Mouse (Mus musculus) adrenal gland, adult (tissue): ENCODE results near the gene Klra2.
A peak's percentile ranks its signal among the peaks of the same experiment; 100 is the strongest.
"Not testable (repeated sequence)": the region's sequence is repeated elsewhere in the genome, so short reads cannot be mapped to it uniquely, and the experiment has no call there.

Source experiments
- DNase-seq, 2 experiments: peaks; one replicate each; pipeline ENCODE4 v3.0.0; 2022 to 2023; ENCODE audit warnings: low spot score in 1 of 2; ENCODE audit not compliant: inconsistent age in 2 of 2

Gene Klra2

DNA sequence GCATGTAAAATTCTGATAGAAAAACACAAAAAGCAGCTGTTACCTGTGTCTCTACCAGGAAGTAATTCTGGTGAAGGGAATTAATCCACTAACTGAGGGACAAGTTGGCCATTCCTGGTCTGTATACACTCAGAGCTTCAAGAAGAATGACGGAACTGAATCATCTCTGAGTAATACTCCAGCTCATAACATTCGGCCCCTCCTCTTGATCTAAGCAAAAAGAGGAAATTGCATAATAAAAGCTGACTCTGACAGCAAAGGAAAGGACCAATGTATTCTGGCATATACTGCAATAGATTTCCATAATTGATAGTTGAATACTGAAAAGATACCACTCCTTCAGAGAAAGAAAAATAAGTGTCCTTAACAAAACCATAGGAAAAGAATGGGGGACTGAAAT is at the start of gene Klra2:
Gene Klra2, minus strand, starts transcription at position 157 of the 400 bp plus-strand sequence.
- peak in 1 of 2 experiments; percentile 38 for DNase-seq

DNA sequence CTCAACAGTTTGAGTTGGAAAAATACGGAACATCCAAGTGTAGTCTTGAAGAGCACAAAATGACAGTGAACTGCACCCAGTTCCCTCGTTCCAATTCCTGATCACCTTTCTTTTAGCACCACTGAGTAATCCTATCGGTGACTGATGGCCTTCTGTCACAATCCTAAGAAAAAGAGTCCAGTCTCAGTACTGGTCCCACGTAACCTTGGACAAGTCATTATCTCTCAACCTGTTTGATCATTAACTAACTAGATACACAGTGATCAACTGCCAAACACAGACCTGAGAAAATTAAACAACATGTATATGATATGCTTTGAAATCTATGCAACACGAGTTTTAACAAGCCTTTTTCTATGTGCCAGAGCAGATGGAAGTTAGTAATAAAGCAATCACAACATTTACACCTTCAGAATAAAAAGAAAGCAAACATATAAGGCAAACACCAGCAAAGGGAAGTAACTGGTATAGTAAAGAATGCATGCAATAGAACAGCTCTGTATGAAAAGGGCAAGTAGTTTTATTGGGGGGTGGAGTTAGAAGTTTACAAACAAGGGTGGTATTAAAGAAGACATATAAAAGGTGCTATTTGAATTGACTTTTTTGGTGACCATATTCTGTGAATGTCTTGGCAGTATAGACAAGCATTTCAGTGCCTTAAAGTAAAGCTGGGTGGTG is 47.4 kb upstream of the Klra2 start:
- no peak for DNase-seq

DNA sequence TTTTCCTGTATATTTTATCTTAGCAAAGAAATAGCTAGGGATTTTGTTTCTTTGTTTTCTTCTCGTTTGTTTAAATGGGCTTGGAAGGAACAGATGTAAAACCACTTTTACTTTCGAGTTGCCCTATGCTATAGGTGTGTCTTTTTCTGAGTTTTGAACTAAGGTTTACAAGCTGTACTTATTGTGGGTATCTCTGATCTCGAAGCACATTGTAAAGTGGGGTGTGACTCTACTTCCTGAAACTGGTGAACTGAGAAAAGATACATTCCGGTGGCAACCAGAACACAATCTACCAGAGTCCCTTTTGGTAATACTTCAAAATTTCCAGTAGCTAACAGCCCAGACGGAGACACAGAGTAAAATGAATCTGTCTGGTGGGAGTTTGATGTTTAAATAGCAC is 46.8 kb upstream of the Klra2 start:
- no peak for DNase-seq

- peak; percentile 81 to 94 for DNase-seq
These were observed 46.0 kb upstream of the Klra2 start, which contains the start of gene Magohb for GRCm38 (mm10) chr6:131292991-131293788. Gene Magohb, minus strand, starts transcription at chr6:131293244.

GRCm38 (mm10) chr6:131292276-131292990 is 45.3 kb upstream of the Klra2 start:
- peak in 1 of 2 experiments; percentile 30 for DNase-seq

DNA sequence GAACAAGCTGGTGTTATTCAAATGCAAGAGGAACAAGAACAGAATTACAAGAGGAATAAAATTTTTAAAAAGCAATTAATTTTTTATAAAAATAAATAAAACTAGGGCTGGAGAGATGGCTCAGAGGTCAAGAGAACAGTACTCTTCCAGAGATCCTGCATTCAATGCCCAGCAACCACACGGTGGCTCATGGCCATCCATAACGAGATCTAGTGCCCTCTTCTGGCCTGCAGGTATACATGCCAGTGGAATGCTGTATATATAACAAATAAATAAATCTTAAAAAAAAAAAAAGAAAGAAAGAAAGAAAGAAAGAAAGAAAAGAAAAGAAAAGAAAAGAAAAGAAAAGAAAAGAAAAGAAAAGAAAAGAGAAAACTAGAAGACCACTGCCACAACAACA is 43.3 kb upstream of the Klra2 start:
- DNase-seq: peak; percentile 27 to 70

- not testable (repeated sequence) for DNase-seq
These were observed 31.0 kb upstream of the Klra2 start for GRCm38 (mm10) chr6:131278160-131278559.

- DNase-seq: no peak
These were observed 29.5 kb upstream of the Klra2 start for GRCm38 (mm10) chr6:131276659-131277058.

GRCm38 (mm10) chr6:131272311-131272710 is 25.1 kb upstream of the Klra2 start:
- DNase-seq: no peak

DNA sequence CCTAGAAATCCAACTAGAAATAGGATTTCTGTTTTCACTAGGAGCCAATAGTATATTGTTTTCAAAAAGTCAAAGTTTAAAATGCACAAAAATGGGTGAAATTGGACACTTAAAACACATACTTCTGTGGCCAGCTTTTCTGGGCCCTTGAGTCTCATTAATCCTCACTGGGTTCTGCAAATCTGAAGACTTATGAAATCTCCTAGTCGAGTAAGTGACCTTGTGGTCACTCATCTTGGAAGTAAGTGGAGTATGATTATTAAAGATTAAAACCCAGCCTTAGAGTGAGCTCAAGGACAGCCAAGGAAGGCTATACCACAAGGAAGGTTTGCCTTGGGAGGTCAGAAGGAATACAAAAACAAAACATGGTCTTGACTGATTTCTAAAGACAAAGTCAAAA is 23.1 kb upstream of the Klra2 start:
- DNase-seq: no peak

- no peak for DNase-seq
These were observed 22.4 kb upstream of the Klra2 start for GRCm38 (mm10) chr6:131269599-131269998.

- no peak for DNase-seq
These were observed 17.0 kb upstream of the Klra2 start for GRCm38 (mm10) chr6:131264175-131264574.

DNA sequence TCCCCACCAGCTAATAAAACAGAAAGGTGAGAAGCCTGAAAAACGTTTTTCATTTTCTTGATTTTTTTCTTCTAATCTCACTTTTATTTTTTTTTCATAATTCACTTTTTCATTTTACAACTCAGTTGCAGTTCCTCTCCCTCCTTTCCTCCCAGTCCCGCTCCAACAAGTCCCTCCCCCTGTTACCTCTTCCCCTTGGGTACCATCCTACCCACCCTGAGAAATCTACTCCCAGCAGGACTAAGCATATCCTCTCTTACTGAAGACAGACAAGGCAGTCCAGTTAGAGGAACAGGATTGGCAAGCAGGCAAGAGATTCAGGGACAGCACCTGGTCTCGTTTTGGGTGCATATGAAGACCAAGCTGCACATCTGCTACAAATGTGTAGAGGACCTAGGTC is 15.6 kb upstream of the Klra2 start:
- no peak for DNase-seq

DNA sequence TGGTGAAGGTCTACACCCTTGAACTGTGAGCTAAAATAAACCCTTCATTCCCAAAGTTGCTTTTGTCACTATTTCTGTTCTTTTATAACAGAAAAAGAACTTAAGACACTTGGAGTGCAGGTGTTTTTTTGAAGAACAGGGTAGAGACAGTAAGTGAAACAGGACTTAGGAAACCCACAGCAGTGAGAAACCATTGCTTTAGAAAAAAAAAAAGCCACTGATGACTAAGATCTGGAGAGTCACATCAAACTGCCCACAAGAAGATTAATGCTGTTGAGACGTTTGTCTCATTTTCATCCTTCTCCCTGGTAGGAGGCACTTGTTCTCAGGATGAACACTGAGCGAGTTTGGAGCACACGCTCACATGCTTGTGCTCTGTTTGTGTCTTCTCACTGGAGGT is 14.8 kb upstream of the Klra2 start:
- DNase-seq: no peak

DNA sequence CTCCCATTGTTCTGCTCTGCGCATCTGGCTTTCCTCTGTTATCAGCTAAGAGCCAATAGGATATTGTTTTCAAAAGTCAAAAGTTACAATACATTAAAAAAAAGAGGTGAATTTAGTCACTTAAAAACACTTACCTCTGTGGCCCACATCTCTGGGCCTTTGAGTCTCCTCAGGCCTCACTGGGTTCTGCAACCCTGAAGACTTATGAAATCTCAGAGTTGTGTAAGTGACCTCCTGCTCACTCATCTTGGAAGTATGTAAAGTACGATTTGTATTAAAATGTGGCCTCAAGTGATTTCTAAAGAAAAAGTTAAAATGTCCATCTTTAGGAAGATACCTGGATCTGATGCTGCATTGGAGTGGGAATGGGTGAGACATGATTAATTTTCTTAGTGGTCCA is 2.1 kb downstream of the Klra2 start:
- peak in 1 of 2 experiments; percentile 49 for DNase-seq
